Mouse (Mus musculus) C2C12 (cell line): ENCODE measurements at regions not wholly inside any gene's neighbourhood (a gene's known extent, or its start where the extent isn't known, plus 50 kb on each side); places are given as distances from the start of the nearest gene placed in this dataset.
"Not testable (repeated sequence)": the region's sequence is repeated elsewhere in the genome, so short reads cannot be mapped to it uniquely, and the experiment has no call there.

ENCODE experiments used
- H3K27me3 ChIP-seq: one replicate; pipeline ENCODE4 v1.6.1; 2011; ENCODE audit not compliant: control insufficient read depth, insufficient read depth, insufficient read length
- H3K36me3 ChIP-seq: one replicate; pipeline ENCODE4 v1.6.1; 2011; ENCODE audit not compliant: control insufficient read depth, insufficient read depth
- H3K4me3 ChIP-seq: one replicate; pipeline ENCODE4 v1.5.1; 2011; ENCODE audit warnings: mild to moderate bottlenecking, control low read depth; ENCODE audit not compliant: poor library complexity, insufficient read depth, severe bottlenecking
- H3K79me2 ChIP-seq: one replicate; pipeline ENCODE4 v1.6.1; 2011; ENCODE audit not compliant: control insufficient read depth, insufficient read depth
- H3K79me3 ChIP-seq: one replicate; pipeline ENCODE4 v1.6.1; 2011; ENCODE audit warnings: low read depth, control low read depth
- H3ac ChIP-seq: one replicate; pipeline ENCODE3; 2011; ENCODE audit warnings: low read depth; ENCODE audit not compliant: control insufficient read depth, insufficient read length
- CEBPB ChIP-seq: IDR thresholded peaks from one replicate; pipeline ENCODE4 v1.6.1; 2011; ENCODE audit warnings: low read depth, mild to moderate bottlenecking, control low read depth, moderate library complexity
- CTCF ChIP-seq: IDR thresholded peaks from one replicate; pipeline ENCODE4 v1.5.1; 2011; ENCODE audit not compliant: control insufficient read depth, insufficient read depth, insufficient read length
- FOSL1 ChIP-seq: IDR thresholded peaks from one replicate; pipeline ENCODE4 v1.8.0; 2011; ENCODE audit warnings: mild to moderate bottlenecking, low read length; ENCODE audit not compliant: poor library complexity, insufficient read depth, severe bottlenecking
- MAX ChIP-seq: IDR thresholded peaks from one replicate; pipeline ENCODE4 v1.6.1; 2011; ENCODE audit warnings: mild to moderate bottlenecking, control low read depth
- MYOD1 ChIP-seq: IDR thresholded peaks from one replicate; pipeline ENCODE4 v1.6.1; 2011; ENCODE audit warnings: low read depth; ENCODE audit not compliant: control insufficient read depth, insufficient read length
- MYOG ChIP-seq: IDR thresholded peaks from one replicate; pipeline ENCODE4 v1.6.1; 2011; ENCODE audit not compliant: control insufficient read depth, insufficient read length; ENCODE audit errors: extremely low read depth
- USF1 ChIP-seq: IDR thresholded peaks from one replicate; pipeline ENCODE4 v1.6.1; 2011; ENCODE audit warnings: low read depth, mild to moderate bottlenecking, control low read depth, moderate library complexity

- Histone ChIP-seq H3K36me3 (no peaks in the 10 kb centered on the region), H3ac (no peak overlapping the region), H3K79me2 (no peaks in the 10 kb centered on the region), H3K79me3 (no peaks in the 10 kb centered on the region), H3K4me3 (no peak overlapping the region), H3K27me3 (no peaks in the 10 kb centered on the region)
- TF ChIP-seq USF1 = no peak
- TF ChIP-seq CEBPB = no peak
- no peak for TF ChIP-seq FOSL1
- no peak for TF ChIP-seq MYOD1
- no peak for TF ChIP-seq CTCF
- TF ChIP-seq MYOG = no peak
- no peak for TF ChIP-seq MAX
Observed at GRCm38 (mm10) chr13:83760387-83761170, 256.7 kb downstream of the Mef2c start.

- H3K27me3 ChIP-seq = no peaks in the 10 kb centered on the region
- no peak for TF ChIP-seq CEBPB
- TF ChIP-seq CTCF = no peak
- no peak for TF ChIP-seq USF1
- no peak for TF ChIP-seq FOSL1
- TF ChIP-seq MYOD1 = no peak
- TF ChIP-seq MYOG = no peak
- no peak for TF ChIP-seq MAX
- no peak overlapping the region for H3K4me3 ChIP-seq
- no peaks in the 10 kb centered on the region for H3K36me3 ChIP-seq
- no peak overlapping the region for H3ac ChIP-seq
- no peaks in the 10 kb centered on the region for H3K79me2 ChIP-seq
- H3K79me3 ChIP-seq = no peaks in the 10 kb centered on the region
Observed at GRCm38 (mm10) chr13:83762484-83762883, 258.6 kb downstream of the Mef2c start.

- H3K79me3 ChIP-seq, H3K79me2 ChIP-seq, H3K4me3 ChIP-seq, H3ac ChIP-seq, H3K36me3 ChIP-seq, H3K27me3 ChIP-seq: not testable (repeated sequence)
Observed at GRCm38 (mm10) chr13:83763288-83763687, 259.5 kb downstream of the Mef2c start.

- no peaks in the 10 kb centered on the region for H3K79me2 ChIP-seq
- H3K36me3 ChIP-seq = no peaks in the 10 kb centered on the region
- no peaks in the 10 kb centered on the region for H3K79me3 ChIP-seq
- H3K27me3 ChIP-seq = no peaks in the 10 kb centered on the region
- H3K4me3 ChIP-seq = no peak overlapping the region
- no peak overlapping the region for H3ac ChIP-seq
- no peak for TF ChIP-seq USF1
- TF ChIP-seq CEBPB = no peak
- no peak for TF ChIP-seq MYOG
- TF ChIP-seq MAX = no peak
Observed at GRCm38 (mm10) chr13:83785643-83786042, 281.8 kb downstream of the Mef2c start.

GRCm38 (mm10) chr13:83809535-83809934 is 305.7 kb downstream of the Mef2c start:
- Histone ChIP-seq H3K79me2 (no peaks in the 10 kb centered on the region), H3K79me3 (no peaks in the 10 kb centered on the region), H3K27me3 (no peaks in the 10 kb centered on the region), H3K4me3 (no peak overlapping the region), H3ac (no peak overlapping the region), H3K36me3 (no peaks in the 10 kb centered on the region)
- TF ChIP-seq FOSL1 = no peak
- no peak for TF ChIP-seq MYOD1
- TF ChIP-seq CEBPB = no peak
- no peak for TF ChIP-seq MAX
- TF ChIP-seq USF1 = no peak
- TF ChIP-seq MYOG = no peak
- no peak for TF ChIP-seq CTCF

GRCm38 (mm10) chr13:83820291-83820690 is 316.5 kb downstream of the Mef2c start:
- no peaks in the 10 kb centered on the region for H3K27me3 ChIP-seq
- TF ChIP-seq MYOD1 (no peak), CTCF (no peak), CEBPB (no peak), MYOG (no peak), FOSL1 (no peak)
- H3K79me2 ChIP-seq = no peaks in the 10 kb centered on the region
- H3ac ChIP-seq = no peak overlapping the region
- no peaks in the 10 kb centered on the region for H3K36me3 ChIP-seq
- no peak overlapping the region for H3K4me3 ChIP-seq
- H3K79me3 ChIP-seq = no peaks in the 10 kb centered on the region
